Mouse (Mus musculus) spleen, postnatal 14 days (tissue): ENCODE results near the gene Ddx18.

Source experiments
- DNase-seq, 2 experiments: peaks; one replicate each; pipeline ENCODE4 v3.0.0; 2021 to 2022; ENCODE audit warnings: low spot score in 2 of 2

Ddx18 gene

DNA sequence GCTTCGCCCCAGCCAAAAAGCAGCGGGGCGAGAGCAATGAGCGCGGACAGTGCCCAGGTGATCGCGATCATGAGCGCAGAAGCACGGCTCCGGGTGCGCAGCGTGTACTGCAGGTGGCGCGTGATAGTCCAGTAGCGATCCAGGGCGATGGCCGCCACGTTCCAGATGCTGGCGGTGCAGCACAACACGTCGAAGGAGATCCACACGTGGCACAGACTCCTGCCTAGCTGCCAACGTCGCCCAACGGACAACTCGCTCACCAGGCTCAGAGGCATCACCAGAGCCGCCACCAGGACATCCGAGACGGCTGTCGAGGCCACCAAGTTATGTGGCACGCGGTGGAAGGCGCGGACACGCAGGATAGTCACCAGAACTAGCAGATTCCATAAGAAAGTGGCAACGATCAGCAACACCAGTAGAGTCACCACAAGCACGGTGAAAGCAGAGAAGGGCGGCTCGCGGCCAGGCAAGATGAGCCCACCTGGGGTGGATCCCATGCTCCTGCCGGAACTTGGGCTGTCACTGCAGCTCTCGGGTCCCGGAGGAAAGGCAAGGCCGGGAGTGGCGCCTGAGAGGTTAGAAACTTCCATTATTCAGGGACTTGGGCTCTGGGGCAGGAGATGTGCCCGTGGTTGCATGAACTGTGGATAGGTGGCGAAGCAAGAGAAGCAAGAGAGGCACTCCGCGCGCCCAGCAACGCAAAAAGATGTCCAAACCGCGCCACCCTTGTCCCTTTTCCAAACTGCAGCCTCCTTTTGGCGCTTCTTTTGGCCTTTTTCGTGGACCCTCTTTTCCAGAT, 40.0 kb downstream of the Ddx18 start:
- DNase-seq = no peak

GRCm38 (mm10) chr1:121527061-121527460, 40.7 kb downstream of the Ddx18 start:
- no peak for DNase-seq

DNA sequence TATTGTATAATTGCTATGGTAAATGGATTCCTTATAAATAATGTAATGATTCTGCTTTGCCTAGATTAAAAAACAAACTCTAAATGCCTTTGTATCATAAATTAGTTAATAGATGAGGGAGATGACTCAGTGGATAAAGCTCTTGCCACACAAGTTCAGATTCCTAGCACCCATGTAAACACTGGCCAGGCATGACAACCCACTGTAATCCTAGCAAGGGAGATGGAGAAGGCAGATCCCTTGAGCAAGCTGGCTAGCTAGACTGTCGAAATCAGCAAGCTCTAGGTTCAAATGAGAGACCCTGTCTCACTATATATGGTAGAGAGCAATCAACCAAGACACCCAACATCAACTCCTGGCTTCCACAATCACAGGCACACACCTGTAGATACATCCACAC, 49.2 kb downstream of the Ddx18 start:
- DNase-seq = no peak

DNA sequence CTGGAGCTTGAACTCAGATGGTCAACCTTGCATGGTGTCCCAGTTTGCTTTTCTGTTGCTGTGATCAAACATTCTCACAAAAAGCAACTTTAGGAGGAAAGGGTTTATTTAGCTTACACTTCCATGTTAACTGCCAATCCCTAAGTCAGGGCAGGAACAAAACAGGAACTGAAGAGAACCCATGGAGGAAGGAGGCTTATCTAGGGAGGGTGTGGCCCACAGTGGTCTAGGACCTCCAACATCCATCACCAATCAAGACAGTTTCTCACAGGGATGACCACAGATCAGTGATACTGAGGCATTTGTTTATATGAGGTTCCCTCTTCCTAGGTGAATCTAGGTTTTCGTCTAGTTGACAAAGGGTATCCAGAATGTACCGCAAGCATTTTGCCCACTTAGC, 55.8 kb downstream of the Ddx18 start:
- DNase-seq = no peak

DNA sequence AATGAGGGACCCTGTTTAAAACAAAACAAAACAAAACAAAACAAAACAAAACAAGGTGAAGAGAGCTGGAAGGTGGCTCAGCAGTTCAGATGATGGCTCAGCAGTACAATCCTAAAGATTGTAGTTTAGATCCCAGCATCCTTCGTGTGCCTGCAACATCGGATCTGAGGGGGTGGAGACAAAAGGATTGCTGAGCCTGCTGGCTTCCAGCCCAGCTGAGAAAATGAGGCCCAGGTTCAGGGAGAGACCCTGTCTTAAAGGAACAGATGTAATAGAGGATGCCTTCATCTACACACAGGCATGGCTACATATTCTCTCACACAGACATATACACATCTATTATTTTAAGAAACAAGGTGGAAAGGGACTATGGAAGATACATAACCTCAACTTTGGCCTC, 56.6 kb downstream of the Ddx18 start:
- DNase-seq = no peak

DNA sequence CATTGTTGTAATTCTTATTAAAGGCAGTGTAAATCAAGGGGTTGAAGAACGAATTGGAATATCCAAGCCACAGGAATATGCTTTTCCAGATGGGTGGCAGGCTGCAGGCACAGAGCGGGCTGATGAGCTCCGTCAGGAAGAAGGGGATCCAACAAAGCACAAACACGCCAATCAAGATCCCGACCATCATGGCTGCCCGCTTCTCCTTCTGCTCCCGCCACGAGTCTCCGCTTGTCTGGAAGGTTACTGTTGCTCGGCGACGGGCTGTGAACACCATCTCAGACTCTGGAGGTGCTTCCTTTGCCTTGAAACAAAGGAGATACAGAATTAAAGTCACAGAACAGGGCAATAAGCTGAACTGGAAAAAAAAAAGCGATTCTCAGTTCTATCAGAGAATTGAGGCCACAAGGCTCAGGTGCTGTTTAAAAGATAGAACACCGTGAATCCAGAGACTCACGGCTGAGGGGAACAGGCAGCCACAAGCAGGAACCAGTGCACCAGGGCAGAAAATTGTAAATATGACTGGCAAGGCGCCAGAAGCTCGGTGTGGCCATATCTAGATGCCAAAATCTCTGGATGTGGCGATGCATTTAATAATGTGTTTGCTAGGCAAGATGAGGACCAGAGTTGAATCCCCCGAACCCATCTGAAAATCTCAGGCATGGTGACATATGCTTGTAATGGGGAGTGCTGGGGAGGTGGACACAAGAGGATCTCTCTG, 57.2 kb downstream of the Ddx18 start:
- no peak for DNase-seq

DNA sequence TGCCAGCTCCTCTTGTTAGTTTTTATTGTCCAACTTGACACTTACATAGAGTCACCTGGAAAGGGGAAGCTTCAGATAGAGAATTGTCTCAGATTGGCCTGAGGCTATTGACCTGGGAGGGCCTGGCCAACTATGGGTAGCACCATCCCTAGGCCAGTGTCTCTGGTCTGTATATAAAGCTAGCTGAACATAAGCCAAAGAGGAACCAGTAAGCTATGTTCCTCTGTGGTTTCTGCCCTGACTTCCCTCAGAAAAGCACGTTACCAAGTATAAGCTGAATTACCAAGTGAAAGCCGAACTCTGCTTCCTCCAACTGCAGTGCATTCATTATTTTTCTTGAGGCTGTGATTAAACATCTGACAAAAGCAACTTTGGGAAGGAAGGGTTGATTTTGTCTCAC, 59.1 kb downstream of the Ddx18 start:
- no peak for DNase-seq
